Mouse (Mus musculus) kidney, adult 18-20 months (tissue): ENCODE measurements around the gene Mettl25.
A peak's percentile ranks its signal among the peaks of the same experiment; 100 is the strongest.

ENCODE experiments used
- DNase-seq: peaks from one replicate; pipeline ENCODE4 v3.0.0; 2021

Mettl25 gene

DNA sequence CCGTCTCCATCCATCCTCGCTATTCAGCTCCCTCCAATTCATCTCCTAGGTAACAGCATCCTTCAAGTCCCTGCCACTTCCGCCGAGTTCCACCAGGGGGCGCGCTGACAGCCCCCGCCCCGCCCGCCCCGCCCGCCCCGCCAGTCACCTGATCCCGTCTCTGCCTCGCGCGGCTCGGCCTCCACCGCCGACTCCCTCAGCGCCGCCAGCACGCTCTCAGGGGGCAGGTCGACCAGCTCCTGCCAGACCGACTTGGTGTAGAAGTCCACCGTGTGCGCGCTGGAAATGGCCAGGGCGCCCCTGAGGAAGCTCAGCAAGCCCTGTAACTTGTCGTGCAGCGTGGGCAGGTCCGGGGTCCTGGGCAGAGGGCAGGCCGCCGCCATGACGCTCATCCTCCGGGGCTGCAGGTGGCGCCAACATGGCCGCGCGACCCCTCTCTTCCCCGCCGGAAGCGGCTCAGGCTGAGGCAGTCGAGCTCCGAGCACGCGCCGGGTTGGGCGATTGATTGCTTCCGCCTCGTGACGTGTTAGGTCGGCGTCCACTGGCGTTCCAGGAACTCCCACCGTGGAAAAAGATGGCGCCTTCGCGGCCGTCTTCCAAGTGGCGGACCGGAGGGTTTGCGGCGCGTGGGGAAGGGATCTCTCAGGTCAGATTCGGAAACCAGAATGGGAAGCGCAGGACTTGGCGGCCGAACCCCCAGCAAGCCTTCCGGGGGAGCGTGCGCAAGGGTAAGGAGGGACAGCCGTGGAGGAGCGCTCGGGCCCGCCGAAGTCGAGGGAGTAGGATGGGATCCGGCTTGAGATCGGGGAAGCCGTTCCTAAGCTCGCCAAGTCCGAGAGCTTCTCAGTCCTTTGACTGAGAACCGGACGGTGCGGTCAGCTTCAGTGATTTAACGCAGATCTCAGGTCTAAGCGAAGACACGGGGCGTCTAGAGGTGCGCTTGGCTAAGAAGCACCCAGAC is at the start of gene Mettl25, which contains the start of gene Ccdc59:
Gene Mettl25 (minus strand): TSS at position 453 of the 961 bp plus-strand sequence.
Gene Ccdc59 (plus strand): TSS at position 140 of the 961 bp plus-strand sequence.
- peak; percentile 98 for DNase-seq

- DNase-seq, result no peak
Measured at GRCm38 (mm10) chr10:105867312-105867711, 26.1 kb upstream of the Mettl25 start.

DNA sequence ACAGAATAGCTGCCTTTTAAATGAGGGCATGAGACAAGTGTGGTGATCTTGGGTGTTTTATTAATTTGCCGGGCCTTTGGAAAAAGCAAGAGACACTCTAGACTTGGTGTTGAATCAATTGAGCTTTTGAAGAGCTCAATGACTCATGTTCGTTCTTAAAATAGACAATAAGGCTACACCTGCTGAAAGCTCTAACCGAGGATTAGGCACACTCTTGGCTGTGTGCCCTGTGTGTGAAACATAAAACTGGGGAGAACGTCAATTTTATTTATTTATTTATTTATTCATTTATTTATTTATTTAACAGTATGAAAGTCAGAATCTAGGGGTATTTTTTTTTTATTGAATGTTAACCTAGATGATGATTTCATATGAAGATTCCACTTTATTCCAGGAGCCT is 10.0 kb upstream of the Mettl25 start:
- no peak for DNase-seq

DNA sequence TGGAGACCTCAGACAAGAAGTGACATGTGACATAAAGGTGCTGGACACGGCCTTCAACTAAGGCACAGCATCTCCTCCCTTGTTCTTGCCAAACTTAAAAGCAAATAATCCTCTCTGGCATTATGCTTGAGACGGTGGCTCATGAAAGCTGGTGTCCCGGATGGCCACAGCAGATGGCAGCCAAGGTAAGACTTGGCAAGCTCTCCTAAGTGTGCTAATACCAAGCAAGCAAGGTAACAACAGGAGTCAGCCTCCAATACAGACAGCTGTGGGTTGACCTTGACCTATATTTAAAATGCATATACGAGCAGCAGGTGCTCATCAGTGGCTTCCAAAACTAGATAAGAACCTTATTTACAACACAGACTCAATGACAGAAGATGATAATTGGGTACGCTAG is 9.1 kb upstream of the Mettl25 start:
- DNase-seq, result no peak

DNA sequence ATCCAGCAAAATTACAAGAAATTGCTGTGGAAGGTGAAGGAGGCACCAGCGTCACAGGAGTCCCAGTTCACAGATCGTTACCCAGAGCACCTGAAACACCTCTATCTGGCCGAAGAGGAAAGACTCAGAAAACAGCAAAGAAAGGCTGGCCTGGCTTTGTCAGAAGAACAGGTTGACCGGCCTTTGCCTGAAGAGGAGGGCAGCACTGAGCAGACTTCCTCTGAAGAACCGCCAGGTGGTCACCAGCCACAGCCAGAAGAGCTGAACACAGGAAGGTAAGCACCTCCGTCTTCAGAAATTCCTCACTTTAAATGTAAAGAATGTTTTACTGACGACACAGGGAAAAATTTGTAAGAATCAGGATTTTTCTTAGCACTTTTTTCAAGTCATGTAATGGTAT is 1.4 kb upstream of the Mettl25 start:
- no peak for DNase-seq

DNA sequence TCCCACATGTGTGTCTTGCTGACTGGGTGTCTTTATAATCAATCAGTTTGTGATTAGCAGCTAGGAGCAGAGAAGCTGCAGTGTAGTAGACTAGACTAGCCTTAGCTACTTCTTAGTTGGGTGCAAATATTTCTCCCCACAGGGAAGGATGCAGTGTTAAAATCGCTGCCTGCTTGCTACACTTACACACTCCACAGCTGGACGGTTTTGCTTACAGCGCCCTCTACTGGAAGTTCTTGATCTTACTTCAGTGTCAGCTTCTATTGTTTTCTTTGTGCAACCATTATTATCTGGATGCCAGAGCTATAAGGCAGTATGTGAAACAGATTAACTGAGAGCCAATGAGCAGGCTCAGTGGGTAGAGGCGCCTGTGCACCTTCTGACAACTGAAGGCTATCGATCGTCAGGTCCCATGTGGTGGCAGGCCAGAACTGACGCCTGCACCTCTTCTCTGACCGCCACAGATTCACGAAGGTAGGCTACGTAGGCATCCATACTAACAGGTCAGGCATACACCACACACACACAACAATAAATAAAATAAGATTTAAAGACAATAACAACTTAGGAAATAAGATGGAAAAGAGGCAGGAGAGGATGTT is 6.5 kb downstream of the Mettl25 start:
- no peak for DNase-seq

DNA sequence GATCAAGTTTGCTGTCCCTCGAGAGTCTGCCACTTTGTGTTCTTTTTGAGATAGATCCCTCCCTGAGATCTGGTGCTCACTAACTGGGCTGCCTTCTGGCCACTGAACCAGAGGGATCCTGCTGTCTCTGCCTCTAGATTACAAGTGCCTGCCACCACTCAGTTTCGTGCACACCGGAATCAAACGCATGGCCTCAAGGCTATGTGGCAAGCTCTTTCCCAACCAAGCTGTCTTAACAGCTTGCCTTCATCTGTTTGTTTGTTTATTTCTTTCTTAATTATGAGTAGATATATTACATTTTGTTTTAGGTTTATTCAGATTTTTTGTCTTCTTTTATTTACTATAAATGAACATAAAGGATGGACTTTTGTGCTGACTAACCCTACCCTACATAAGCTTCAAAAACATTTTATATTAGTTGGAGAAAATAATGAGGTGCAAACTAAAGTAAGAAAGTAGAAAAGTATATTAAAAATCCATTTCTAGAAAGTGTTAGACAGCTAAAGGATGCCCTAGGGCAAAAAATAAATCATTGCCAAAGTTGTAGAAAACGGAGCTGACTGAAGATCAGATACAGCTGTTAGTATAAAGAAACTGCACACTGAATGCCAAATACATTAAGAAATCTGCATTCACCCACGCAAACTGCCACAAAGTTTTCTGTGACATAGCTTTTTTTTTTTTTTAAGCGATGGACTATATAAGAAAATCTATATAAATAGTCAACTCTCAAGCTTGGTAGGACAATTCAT is 34.7 kb downstream of the Mettl25 start:
- DNase-seq, result no peak

DNA sequence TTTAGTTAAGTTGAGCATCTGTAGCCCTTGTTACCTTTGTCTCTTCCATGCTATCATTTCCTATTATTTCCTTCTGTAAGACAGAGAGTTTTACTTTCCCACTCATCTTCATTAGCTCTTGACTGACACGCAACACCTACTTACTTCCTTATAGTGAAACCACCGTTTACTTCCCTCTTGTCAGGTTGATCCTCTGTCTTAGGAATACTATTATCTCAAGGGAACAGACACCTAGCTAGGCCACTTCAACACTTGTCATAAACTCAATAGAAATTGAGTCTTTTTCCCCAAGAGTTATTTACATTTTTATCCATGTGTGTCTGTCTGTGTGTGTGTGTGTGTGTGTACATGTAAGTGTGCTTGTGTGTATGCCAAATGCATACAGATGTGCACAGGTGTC is 37.7 kb downstream of the Mettl25 start:
- DNase-seq, result no peak

- DNase-seq, result no peak
Measured at GRCm38 (mm10) chr10:105802132-105802531, 39.0 kb downstream of the Mettl25 start.

DNA sequence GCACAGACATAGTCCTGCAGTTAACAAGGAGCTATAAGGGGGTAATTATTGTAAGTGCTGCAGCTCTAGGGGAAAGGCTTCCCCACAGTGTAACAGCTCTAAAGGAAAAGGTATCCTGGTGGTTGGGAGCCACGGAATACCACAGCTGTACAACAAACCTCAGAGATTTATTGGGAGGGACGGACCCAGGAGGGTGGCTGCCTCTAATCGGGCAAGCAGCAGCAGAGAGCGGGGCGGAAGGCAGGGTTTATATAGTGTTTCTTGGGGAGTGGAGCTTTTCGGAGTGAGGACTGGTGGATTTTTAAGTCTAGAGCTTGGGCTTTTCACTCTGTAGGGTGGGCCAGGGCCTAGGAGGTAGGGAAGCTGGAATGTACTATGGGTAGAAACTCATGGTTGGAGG is 40.0 kb downstream of the Mettl25 start:
- DNase-seq, result no peak

DNA sequence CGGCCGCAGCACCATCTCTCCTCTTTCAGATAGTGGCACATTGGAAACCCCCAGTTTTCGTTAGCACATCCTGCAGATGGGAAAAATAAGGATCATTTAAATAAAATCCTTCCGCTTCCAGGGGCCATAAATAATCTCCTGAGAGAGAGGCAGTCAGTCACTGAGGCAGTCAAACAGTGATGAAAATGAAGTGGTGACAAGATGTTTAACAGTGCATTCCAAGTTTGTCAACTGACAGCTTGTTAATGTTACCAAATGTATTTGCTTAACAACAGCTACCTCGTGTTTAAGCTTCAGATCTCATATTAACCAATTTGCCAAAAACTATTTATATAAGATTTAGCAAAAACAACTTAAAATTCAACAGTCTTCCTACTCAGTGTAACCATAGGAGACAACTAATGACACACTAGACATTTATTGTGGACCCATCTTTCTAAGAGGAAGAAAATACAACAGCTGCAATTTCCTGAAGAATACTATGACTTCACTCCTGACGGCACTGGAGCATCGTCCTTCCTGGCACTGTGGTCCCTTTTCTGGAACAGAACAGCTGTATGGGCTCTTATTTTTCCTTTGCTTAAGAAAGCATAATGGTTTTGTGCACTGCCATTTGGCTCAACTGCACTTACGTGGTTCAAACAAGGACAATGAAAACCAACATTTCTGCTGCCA is 43.8 kb downstream of the Mettl25 start:
- no peak for DNase-seq

DNA sequence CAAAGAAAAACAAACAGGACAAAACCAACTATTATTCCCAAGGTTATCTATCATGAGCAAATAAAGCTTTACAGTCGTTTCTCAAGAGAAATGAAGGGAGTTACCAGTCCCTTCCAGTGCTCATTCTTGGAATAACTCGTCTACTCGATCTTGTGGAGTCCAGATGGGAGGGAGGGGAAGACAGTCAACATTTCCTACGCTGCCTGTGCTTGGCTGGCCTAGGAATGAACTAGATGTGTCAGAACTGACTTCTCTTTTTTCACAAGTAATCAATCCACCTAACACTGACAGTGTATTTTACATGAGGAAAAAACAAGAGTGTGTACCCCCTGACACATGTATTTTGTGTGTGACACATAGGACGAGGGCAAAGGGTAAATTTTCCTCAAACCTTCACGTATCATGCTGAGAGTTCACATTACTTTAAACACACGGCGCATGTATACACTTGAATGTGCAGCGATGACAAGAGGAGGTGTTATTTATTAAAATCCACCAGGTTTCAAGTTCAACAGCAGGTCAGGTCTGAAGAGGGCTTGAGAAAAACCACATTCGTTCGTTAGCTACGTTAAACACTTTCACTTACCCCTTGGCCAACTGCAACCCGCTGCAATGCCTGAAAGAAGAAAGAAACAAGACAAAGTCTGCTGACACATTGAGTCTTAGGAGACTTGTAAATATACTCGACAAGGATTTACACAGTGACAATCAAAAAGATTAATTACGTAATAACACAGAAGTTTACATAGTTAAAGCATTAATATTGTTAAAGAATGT is 47.2 kb downstream of the Mettl25 start:
- no peak for DNase-seq

GRCm38 (mm10) chr10:105788744-105789486 is 52.3 kb downstream of the Mettl25 start:
- no peak for DNase-seq

DNA sequence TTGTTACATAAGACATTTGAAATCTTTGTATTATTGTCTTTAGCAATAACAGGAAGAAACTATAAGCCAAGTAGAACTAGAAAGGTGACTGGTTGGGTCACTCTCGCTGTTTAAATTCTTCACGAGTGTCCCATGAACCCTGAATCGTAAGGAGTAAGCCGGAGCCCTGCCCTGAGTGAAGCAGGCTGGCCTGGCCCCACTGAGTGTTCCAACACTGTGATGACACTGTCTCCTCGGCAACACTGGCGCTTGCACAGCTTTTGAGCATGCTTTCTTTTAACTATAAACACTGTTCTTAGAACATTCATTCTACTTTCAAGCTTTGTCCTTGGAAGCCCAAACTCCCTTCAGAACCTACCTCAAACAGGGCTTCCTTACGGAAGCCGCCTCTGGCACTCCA is 57.4 kb downstream of the Mettl25 start:
- DNase-seq, result no peak

GRCm38 (mm10) chr10:105774382-105774781 is 66.8 kb downstream of the Mettl25 start:
- DNase-seq, result peak; percentile 76

GRCm38 (mm10) chr10:105772821-105773302 is 68.3 kb downstream of the Mettl25 start:
- no peak for DNase-seq

GRCm38 (mm10) chr10:105763959-105764358 is 77.2 kb downstream of the Mettl25 start:
- no peak for DNase-seq

DNA sequence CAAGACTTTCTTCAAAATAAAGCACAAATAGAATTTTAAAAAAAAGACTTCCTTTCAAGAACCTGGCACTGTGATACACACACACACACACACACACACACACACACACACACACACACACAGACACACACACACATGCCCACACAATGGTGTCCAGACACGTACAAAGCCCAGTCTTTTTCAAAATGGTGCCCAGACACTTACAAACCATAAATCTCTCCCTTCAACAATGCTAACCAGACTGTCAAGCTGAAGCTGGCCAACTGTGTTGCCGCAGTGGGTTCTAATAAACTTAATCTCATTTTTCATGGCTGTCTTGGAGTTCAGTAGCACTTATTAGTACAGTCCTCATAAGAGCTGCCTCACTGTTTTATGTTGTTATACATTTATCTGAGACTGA is 80.7 kb downstream of the Mettl25 start:
- no peak for DNase-seq

DNA sequence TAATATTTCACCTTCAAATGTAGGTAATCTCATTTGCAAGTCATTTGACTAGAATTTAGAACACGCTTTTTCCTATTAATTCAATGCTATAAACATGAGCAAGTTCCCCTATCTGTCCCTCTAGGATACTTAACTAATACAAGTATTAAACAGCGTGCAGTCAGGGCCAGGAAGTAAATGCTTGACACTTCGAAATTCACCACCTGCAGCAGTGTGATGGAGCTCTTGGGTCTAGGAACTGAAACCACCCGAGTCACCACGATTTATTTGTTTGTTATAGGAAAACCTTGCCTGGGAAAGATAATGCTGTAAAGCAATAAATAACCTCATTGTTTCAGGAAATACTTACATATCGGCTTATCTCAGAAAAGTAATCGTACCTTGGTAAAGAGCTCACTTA is 81.1 kb downstream of the Mettl25 start:
- DNase-seq, result no peak

- no peak for DNase-seq
Measured at GRCm38 (mm10) chr10:105753831-105754605, 87.2 kb downstream of the Mettl25 start.
